Mouse (Mus musculus) erythroblast, embryonic 14.5 days (primary cell): ENCODE results near the gene Ldlrap1.

ENCODE experiments used
- GATA1 ChIP-seq: IDR thresholded peaks from 2 replicates; pipeline ENCODE4 v1.6.1; 2012; ENCODE audit warnings: low read length, inconsistent platforms, mixed read lengths
- TAL1 ChIP-seq: IDR thresholded peaks from 3 replicates; pipeline ENCODE4 v1.6.1; 2012; ENCODE audit warnings: low read length, inconsistent platforms, mixed read lengths

- TF ChIP-seq GATA1 (no peak), TAL1 (no peak)
These were observed 16.9 kb upstream of the Ldlrap1 start for GRCm38 (mm10) chr4:134784701-134785100.
